ENCODE assay signal across 8 mouse cellular contexts in the genomic region with DNA sequence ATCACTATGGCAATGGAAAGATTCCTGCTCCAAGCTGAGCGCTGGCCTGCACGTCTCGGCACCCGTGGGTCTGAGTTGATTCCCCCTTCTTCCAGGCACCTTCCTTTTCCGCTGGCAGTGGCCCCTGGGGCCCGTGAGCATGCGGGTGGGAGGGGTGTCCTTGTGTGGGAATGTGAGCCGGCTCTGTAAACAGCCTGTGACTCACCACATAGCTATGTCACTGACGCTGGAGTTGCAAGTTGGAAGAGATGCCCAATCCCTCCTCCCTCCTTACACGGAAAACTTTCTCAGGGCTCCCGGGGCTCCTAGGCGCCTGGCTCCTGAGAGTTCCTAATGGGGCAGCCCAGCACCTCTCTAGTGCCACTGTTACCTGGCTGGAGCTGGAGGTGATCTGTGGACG. TPM values are rescaled to one million over a fixed set of nuclear protein-coding genes. Genes with fewer than 3 reads are reported as not detected.
DNase-seq lines count a peak whose midpoint lies in the region; ATAC-seq and TF ChIP-seq lines count a peak whose summit lies in the region.

No protein-coding gene starts in this region.

- peak overlapping the region; percentile 61 for H3K27ac ChIP-seq in cortical plate, adult 2 months (ENCODE audit: insufficient read depth, low read length)
- peak overlapping the region; percentile 84 for H3K27ac ChIP-seq in intestine, embryonic 14.5 days (ENCODE audit: low read depth)
- H3K27ac ChIP-seq in limb, embryonic 12.5 days, result peak overlapping the region; percentile 64
- H3K27ac ChIP-seq in midbrain, embryonic 15.5 days, result peak overlapping the region; percentile 95

- TF ChIP-seq CTCF in cortical plate, adult 2 months (IDR thresholded peaks at IDR 0.05; ENCODE audit: extremely low read depth, insufficient read depth, low read length), result no peak

- intact Hi-C loops in gastrocnemius, postnatal 14 days (cut with DNase I; ENCODE audit: low total_unique reads), result no loop called here

- H3K4me3 ChIP-seq in cortical plate, adult 2 months (ENCODE audit: insufficient read depth, low read length), result no peak overlapping the region
- 0 out of 2 replicates have a peak overlapping the region, but pooled peaks have one; percentile 3 for H3K4me3 ChIP-seq in intestine, embryonic 14.5 days (ENCODE audit: low read depth, low read length)
- H3K4me3 ChIP-seq in limb, embryonic 12.5 days (replicated peaks), result no peak overlapping the region; the same call in 1 of the 2 replicates
- H3K4me3 ChIP-seq in midbrain, embryonic 15.5 days, result no peak overlapping the region

- WGBS in intestine, embryonic 14.5 days, result 4% methylated on average over 13 of the region's 13 CpGs
- WGBS in limb, embryonic 12.5 days, result 22% methylated on average over 13 of the region's 13 CpGs
- WGBS in midbrain, embryonic 15.5 days, result 19% methylated on average over 13 of the region's 13 CpGs

- H3K4me2 ChIP-seq in intestine, embryonic 14.5 days (ENCODE audit: low read length), result peak overlapping the region; percentile 42
- peak overlapping the region; percentile 26; the same call in 1 of the 2 replicates for H3K4me2 ChIP-seq in limb, embryonic 12.5 days
- peak overlapping the region; percentile 85 for H3K4me2 ChIP-seq in midbrain, embryonic 15.5 days

- H3K27me3 ChIP-seq in intestine, embryonic 14.5 days (replicated peaks; ENCODE audit: control insufficient read depth, insufficient read depth, low read length), result no peaks in the 10 kb centered on the region
- H3K27me3 ChIP-seq in limb, embryonic 12.5 days, result peaks cover 18% of the 10 kb centered on the region
- no peaks in the 10 kb centered on the region for H3K27me3 ChIP-seq in midbrain, embryonic 15.5 days (replicated peaks)

- H3K36me3 ChIP-seq in intestine, embryonic 14.5 days (ENCODE audit: control insufficient read depth, insufficient read depth, low read length), result peaks cover 16% of the 10 kb centered on the region
- H3K36me3 ChIP-seq in limb, embryonic 12.5 days, result peaks cover 18% of the 10 kb centered on the region
- H3K36me3 ChIP-seq in midbrain, embryonic 15.5 days (replicated peaks), result peaks cover 12% of the 10 kb centered on the region; the same call in 1 of the 2 replicates

- H3K9ac ChIP-seq in intestine, embryonic 14.5 days (ENCODE audit: low read length), result peak overlapping the region; percentile 30
- 0 out of 2 replicates have a peak overlapping the region, but pooled peaks have one; percentile 27 for H3K9ac ChIP-seq in limb, embryonic 12.5 days (replicated peaks)
- H3K9ac ChIP-seq in midbrain, embryonic 15.5 days, result no peak overlapping the region

- peak; percentile 56 for ATAC-seq in intestine, embryonic 14.5 days (replicated peaks; ENCODE audit: low FRiP score, low TSS enrichment, low read depth)
- 0 out of 2 replicates have a peak, but pooled peaks have one; percentile 45 for ATAC-seq in limb, embryonic 12.5 days (ENCODE audit: insufficient number of reproducible peaks, insufficient read depth, low FRiP score, low TSS enrichment, low read depth)
- peak; percentile 22 for ATAC-seq in midbrain, embryonic 15.5 days (replicated peaks)

- no peak for TF ChIP-seq POLR2A in cortical plate, adult 2 months (IDR thresholded peaks at IDR 0.05; ENCODE audit: extremely low read depth, insufficient read depth, low read length)

- H3K4me1 ChIP-seq in cortical plate, adult 2 months (ENCODE audit: control insufficient read depth, insufficient read depth, low read length), result peaks cover 14% of the 10 kb centered on the region
- H3K4me1 ChIP-seq in intestine, embryonic 14.5 days (replicated peaks; ENCODE audit: control insufficient read depth, insufficient read depth, low read length), result peaks cover 56% of the 10 kb centered on the region
- H3K4me1 ChIP-seq in limb, embryonic 12.5 days (replicated peaks), result peaks cover 40% of the 10 kb centered on the region
- peaks cover 53% of the 10 kb centered on the region for H3K4me1 ChIP-seq in midbrain, embryonic 15.5 days

- DNase-seq in MN1 (ENCODE audit: low spot score), result peak; percentile 70
- peak; percentile 90 for DNase-seq in gastrocnemius, postnatal 14 days
- DNase-seq in intestine, embryonic 14.5 days (ENCODE audit: low spot score), result peak; percentile 79
- DNase-seq in urinary bladder, adult 18-20 months (ENCODE audit: low spot score in 2 of 2), result peak; percentile 69 to 90
- no peak for DNase-seq in thymus, postnatal 10 days (ENCODE audit: low spot score in 2 of 2)

- no peaks in the 10 kb centered on the region for H3K9me3 ChIP-seq in intestine, embryonic 14.5 days (ENCODE audit: control insufficient read depth, low read length)
- H3K9me3 ChIP-seq in limb, embryonic 12.5 days, result no peaks in the 10 kb centered on the region
- no peaks in the 10 kb centered on the region for H3K9me3 ChIP-seq in midbrain, embryonic 15.5 days

RNA-seq across cellular contexts. Expression of gene Mafk, which starts 5.6 kb away (rescaled TPM):
- polyA plus RNA-seq in cortical plate, adult 2 months (2012; rRNA removed), result 7.6 and 7.9 TPM in 2 replicates
- total RNA-seq in gastrocnemius, postnatal 14 days (2021), result 10 to 100 TPM; 11.1 to 13.6 TPM
- polyA plus RNA-seq in intestine, embryonic 14.5 days (2014; fragmentation: Nextera tagmentation; extraction: Ambion mirVana), result 9.4 and 11.2 TPM in 2 replicates
- polyA plus RNA-seq in limb, embryonic 12.5 days (2016; fragmentation: Nextera tagmentation; extraction: Ambion mirVana), result 7.0 and 8.3 TPM in 2 replicates
- 18.2 and 18.8 TPM in 2 replicates for polyA plus RNA-seq in midbrain, embryonic 15.5 days (2015; fragmentation: Nextera tagmentation; extraction: Ambion mirVana)

RNA-seq across cellular contexts. Expression of gene Ints1, which starts 21.4 kb away (rescaled TPM):
- polyA plus RNA-seq in cortical plate, adult 2 months (2012; rRNA removed), result 66.5 and 68.5 TPM in 2 replicates
- 10 to 100 TPM; 36.1 to 36.4 TPM for total RNA-seq in gastrocnemius, postnatal 14 days (2021)
- polyA plus RNA-seq in intestine, embryonic 14.5 days (2014; fragmentation: Nextera tagmentation; extraction: Ambion mirVana), result 36.5 and 42.5 TPM in 2 replicates
- polyA plus RNA-seq in limb, embryonic 12.5 days (2016; fragmentation: Nextera tagmentation; extraction: Ambion mirVana), result 32.8 and 38.5 TPM in 2 replicates
- 32.8 and 34.3 TPM in 2 replicates for polyA plus RNA-seq in midbrain, embryonic 15.5 days (2015; fragmentation: Nextera tagmentation; extraction: Ambion mirVana)

RNA-seq across cellular contexts. Expression of gene Tmem184a, which starts 22.8 kb away (rescaled TPM):
- 0.04 and 0.21 TPM in 2 replicates for polyA plus RNA-seq in cortical plate, adult 2 months (2012; rRNA removed)
- under 1 TPM; 0.45 to 0.55 TPM for total RNA-seq in gastrocnemius, postnatal 14 days (2021)
- 12.5 and 15.1 TPM in 2 replicates for polyA plus RNA-seq in intestine, embryonic 14.5 days (2014; fragmentation: Nextera tagmentation; extraction: Ambion mirVana)
- polyA plus RNA-seq in limb, embryonic 12.5 days (2016; fragmentation: Nextera tagmentation; extraction: Ambion mirVana), result 0.79 and 1.0 TPM in 2 replicates
- 0.14 and 0.30 TPM in 2 replicates for polyA plus RNA-seq in midbrain, embryonic 15.5 days (2015; fragmentation: Nextera tagmentation; extraction: Ambion mirVana)

RNA-seq across cellular contexts. Expression of gene Gm26938, which starts 29.3 kb away (rescaled TPM):
- not detected in 2 replicates for polyA plus RNA-seq in cortical plate, adult 2 months (2012; rRNA removed)
- not detected for total RNA-seq in gastrocnemius, postnatal 14 days (2021)
- not detected in 2 replicates for polyA plus RNA-seq in intestine, embryonic 14.5 days (2014; fragmentation: Nextera tagmentation; extraction: Ambion mirVana)
- polyA plus RNA-seq in limb, embryonic 12.5 days (2016; fragmentation: Nextera tagmentation; extraction: Ambion mirVana), result 0.51 TPM in 1 of 2 replicates, not detected in the other
- not detected in 2 replicates for polyA plus RNA-seq in midbrain, embryonic 15.5 days (2015; fragmentation: Nextera tagmentation; extraction: Ambion mirVana)

RNA-seq across cellular contexts. Expression of gene Psmg3, which starts 29.8 kb away (rescaled TPM):
- polyA plus RNA-seq in cortical plate, adult 2 months (2012; rRNA removed), result 30.5 and 32.9 TPM in 2 replicates
- 1 to 10 TPM; 7.5 to 8.8 TPM for total RNA-seq in gastrocnemius, postnatal 14 days (2021)
- 82.9 and 96.6 TPM in 2 replicates for polyA plus RNA-seq in intestine, embryonic 14.5 days (2014; fragmentation: Nextera tagmentation; extraction: Ambion mirVana)
- polyA plus RNA-seq in limb, embryonic 12.5 days (2016; fragmentation: Nextera tagmentation; extraction: Ambion mirVana), result 71.4 and 71.8 TPM in 2 replicates
- polyA plus RNA-seq in midbrain, embryonic 15.5 days (2015; fragmentation: Nextera tagmentation; extraction: Ambion mirVana), result 74.0 and 78.2 TPM in 2 replicates

Comparison
In these comparisons a context has a peak if more than half of its experiments do, and no peak if none do; other contexts are left out.
1. DNase-seq: peak in MN1 (single experiment), gastrocnemius, postnatal 14 days (single experiment), intestine, embryonic 14.5 days (single experiment) and urinary bladder, adult 18-20 months (2 of 2); none in thymus, postnatal 10 days (0 of 2).
2. H3K4me2 ChIP-seq: peak in every context shown above with its lines; median percentile 85 in midbrain, embryonic 15.5 days; 42 in intestine, embryonic 14.5 days; 26 in limb, embryonic 12.5 days.
3. Peak in every context shown above with its lines, with median percentiles within 50 percentile points of each other: H3K27ac ChIP-seq and ATAC-seq.